Mouse (Mus musculus) hindbrain, embryonic 14.5 days (tissue): Measurements from ENCODE around the gene Epb41l1. TPM values are rescaled to one million over a fixed set of nuclear protein-coding genes. Genes with fewer than 3 reads are reported as not detected.
A peak's percentile ranks its signal among the peaks of the same experiment; 100 is the strongest.

Experiments used
- ATAC-seq: fragments of 200-750 bp; cut with Nextera tagmentation; 2 replicates; pipeline ENCODE4 v1.8.0; 2017; ENCODE audit warnings: moderate number of reproducible peaks, mild to moderate bottlenecking, moderate TSS enrichment, moderate library complexity; ENCODE audit not compliant: low FRiP score
- DNase-seq: peaks from one replicate; pipeline ENCODE4 v3.0.0-alpha.2; 2015; ENCODE audit warnings: low spot score
- H3K27ac ChIP-seq: fragments of 300-500 bp; sonication (generic); 2 replicates; pipeline ENCODE4 v1.5.1; 2014; ENCODE audit warnings: mild to moderate bottlenecking, moderate library complexity
- H3K27me3 ChIP-seq: fragments of 300-500 bp; sonication (generic); 2 replicates; pipeline ENCODE4 v1.6.1; 2014; ENCODE audit warnings: mild to moderate bottlenecking, low read length, mixed read lengths; ENCODE audit not compliant: control insufficient read depth, insufficient read depth
- H3K36me3 ChIP-seq: fragments of 300-500 bp; sonication (generic); replicated peaks from 2 replicates; pipeline ENCODE4 v1.6.1; 2014; ENCODE audit not compliant: control insufficient read depth, insufficient read depth
- H3K4me1 ChIP-seq: fragments of 300-500 bp; sonication (generic); replicated peaks from 2 replicates; pipeline ENCODE4 v1.6.1; 2014; ENCODE audit warnings: antibody characterized with exemption, low read length, mixed read lengths; ENCODE audit not compliant: control insufficient read depth, insufficient read depth
- H3K4me2 ChIP-seq: fragments of 300-500 bp; sonication (generic); replicated peaks from 2 replicates; pipeline ENCODE4 v1.6.1; 2014; ENCODE audit warnings: mild to moderate bottlenecking, moderate library complexity
- H3K4me3 ChIP-seq: fragments of 300-500 bp; sonication (generic); replicated peaks from 2 replicates; pipeline ENCODE4 v1.5.1; 2014; ENCODE audit warnings: mild to moderate bottlenecking, low read length
- H3K9ac ChIP-seq: fragments of 300-500 bp; sonication (generic); 2 replicates; pipeline ENCODE4 v1.6.1; 2014
- H3K9me3 ChIP-seq: fragments of 300-500 bp; sonication (generic); 2 replicates; pipeline ENCODE4 v1.6.1; 2016; ENCODE audit warnings: low read length; ENCODE audit not compliant: control insufficient read depth
- WGBS: fragments of 180-500 bp; shearing (Covaris S2); extraction: QIAGEN DNeasy Blood & Tissue Kit; methylation state at CpG from one replicate; pipeline ENCODE4 v1.1.7; 2014; 5-methylcytosine and 5-hydroxymethylcytosine counted together
- polyA plus RNA-seq: library from polyadenylated mRNA; unstranded; fragments of >200 nt; fragmentation: Nextera tagmentation; extraction: Ambion mirVana; gene quantifications from 2 replicates; pipeline ENCODE4 v1.2.1, GENCODE M21; 2014

Epb41l1 gene
- polyA plus RNA-seq, 1 experiment from 2014 or later, result 19.5 TPM

DNA sequence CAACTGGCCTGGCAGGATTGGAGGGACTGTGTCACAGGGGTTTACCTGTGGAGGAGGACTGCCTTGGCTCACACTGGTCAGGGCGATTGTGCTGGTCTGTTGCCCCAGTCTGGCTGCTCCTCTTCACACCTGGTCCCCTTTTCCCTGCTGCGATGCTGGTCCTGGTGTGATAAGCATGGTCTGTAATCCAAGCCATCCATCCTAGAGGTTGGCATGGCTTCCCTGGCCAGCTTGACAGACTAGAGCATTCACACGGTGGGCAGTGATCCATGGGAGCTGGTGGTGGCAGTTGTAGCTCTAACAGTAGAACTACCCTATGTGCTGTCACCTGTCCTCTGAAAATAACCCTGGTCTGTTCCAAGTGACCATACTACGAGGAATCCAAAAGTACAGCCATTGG is 43.7 kb downstream of the Epb41l1 start:
- H3K27me3 ChIP-seq, result no peaks in the 10 kb centered on the region
- WGBS, result 85% methylated on average over 4 of the region's 4 CpGs
- H3K4me1 ChIP-seq, result peaks cover 24% of the 10 kb centered on the region
- H3K4me3 ChIP-seq, result no peak overlapping the region
- H3K9ac ChIP-seq, result no peak overlapping the region
- H3K27ac ChIP-seq, result no peak overlapping the region
- peaks cover 6% of the 10 kb centered on the region; the same call in 1 of the 2 replicates for H3K36me3 ChIP-seq
- H3K9me3 ChIP-seq, result no peaks in the 10 kb centered on the region
- no peak for DNase-seq
- H3K4me2 ChIP-seq, result no peak overlapping the region
- ATAC-seq, result no peak

DNA sequence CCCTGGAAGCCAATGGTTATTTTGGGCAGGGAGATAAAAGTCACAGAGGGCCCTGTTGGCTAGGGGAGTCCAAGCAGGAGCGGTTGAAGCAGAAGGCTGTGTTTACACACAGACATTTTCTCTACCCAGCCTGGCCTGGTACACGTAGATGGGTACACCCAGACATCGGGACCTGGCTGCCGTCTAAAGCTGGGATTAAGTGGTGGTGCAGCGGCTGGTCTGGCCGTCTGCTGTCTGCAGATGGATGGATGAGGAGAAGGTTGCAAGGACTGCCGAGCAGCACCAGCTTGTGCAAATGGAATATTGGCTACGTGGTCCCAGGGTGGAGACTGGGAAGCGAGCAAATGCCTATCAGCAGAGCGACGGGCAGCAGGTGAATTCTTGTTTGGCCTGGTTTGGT is 46.8 kb downstream of the Epb41l1 start:
- Histone ChIP-seq H3K9me3 (no peaks in the 10 kb centered on the region), H3K4me1 (peaks cover 5% of the 10 kb centered on the region), H3K36me3 (peaks cover 6% of the 10 kb centered on the region; the same call in 1 of the 2 replicates), H3K9ac (no peak overlapping the region), H3K27me3 (no peaks in the 10 kb centered on the region), H3K4me3 (no peak overlapping the region), H3K4me2 (no peak overlapping the region), H3K27ac (no peak overlapping the region)
- DNase-seq (no peak), ATAC-seq (no peak)
- 88% methylated on average over 11 of the region's 11 CpGs for WGBS

DNA sequence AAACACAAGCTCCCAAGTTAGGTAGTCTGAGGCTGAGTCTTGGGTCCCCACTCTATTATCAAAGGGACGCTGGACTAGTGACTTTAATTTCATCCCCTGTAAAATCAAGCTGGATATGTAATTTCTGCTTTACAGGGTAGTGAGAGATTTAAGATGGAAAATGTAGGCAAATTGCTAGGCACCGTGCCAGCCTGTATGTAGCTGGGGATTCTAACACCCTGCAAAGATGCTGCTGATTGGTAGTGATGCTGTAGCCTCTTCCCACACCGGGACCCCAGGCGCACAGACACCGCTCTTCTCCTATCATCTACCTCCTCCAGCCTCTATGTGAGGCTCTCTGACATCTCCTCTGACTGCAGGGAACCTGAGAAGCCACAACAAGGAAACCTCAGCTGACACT is 48.2 kb downstream of the Epb41l1 start:
- 86% methylated on average over 5 of the region's 5 CpGs for WGBS
- DNase-seq, result no peak

DNA sequence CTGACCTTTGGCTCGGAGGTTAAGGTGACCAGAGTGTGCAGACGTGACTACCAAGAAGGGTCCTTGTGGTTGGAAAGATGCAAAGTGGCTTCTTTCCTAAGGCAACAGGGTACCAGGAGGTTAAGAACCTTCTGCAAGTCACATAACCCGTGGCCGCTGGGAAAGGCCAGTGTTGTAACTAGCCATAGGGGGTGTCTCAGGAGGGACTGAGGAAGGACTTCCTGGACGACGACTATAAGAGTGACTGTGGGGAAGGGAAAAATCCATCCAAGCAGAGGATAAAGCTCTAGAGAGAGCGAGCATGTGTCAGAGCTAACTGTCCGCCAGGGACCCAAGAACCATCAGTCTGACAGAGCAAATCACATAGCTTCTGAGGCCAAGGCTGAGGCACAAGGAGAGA is 48.8 kb downstream of the Epb41l1 start:
- H3K36me3 ChIP-seq, result peaks cover 6% of the 10 kb centered on the region; the same call in 1 of the 2 replicates
- H3K9ac ChIP-seq, result no peak overlapping the region
- H3K4me1 ChIP-seq, result no peaks in the 10 kb centered on the region
- ATAC-seq, result no peak
- no peak for DNase-seq
- H3K27me3 ChIP-seq, result no peaks in the 10 kb centered on the region
- 71% methylated on average over 8 of the region's 8 CpGs for WGBS
- no peak overlapping the region for H3K4me2 ChIP-seq
- no peak overlapping the region for H3K27ac ChIP-seq
- H3K9me3 ChIP-seq, result no peaks in the 10 kb centered on the region
- H3K4me3 ChIP-seq, result no peak overlapping the region

More for the DNA sequence above, 48.2 kb downstream of the Epb41l1 start:
- Histone ChIP-seq H3K36me3 (peaks cover 6% of the 10 kb centered on the region; the same call in 1 of the 2 replicates), H3K9me3 (no peaks in the 10 kb centered on the region), H3K4me3 (no peak overlapping the region), H3K4me1 (no peaks in the 10 kb centered on the region), H3K27ac (no peak overlapping the region), H3K27me3 (no peaks in the 10 kb centered on the region), H3K4me2 (no peak overlapping the region), H3K9ac (no peak overlapping the region)
- ATAC-seq, result no peak

DNA sequence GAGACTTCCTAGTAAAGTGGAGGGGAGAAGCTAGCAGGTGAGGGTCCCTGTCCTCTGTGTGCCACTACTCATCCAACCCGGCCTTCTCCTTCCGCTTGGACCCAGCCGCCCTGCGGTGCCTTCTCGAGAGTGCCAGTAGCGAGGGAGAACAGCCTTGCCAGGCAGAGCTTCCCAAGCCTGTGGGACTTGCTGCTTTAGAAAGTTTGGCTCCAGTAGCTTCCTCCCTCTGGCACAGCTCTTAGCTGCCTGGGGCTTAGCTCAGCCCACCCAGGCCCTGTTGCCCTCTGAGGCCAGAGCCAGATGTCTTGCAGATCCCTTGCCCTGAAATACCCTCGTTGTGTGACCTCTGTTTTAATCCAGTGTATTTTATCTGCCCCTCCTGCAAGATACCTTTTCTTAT is 50.2 kb downstream of the Epb41l1 start:
- Histone ChIP-seq H3K4me2 (no peak overlapping the region), H3K27ac (no peak overlapping the region), H3K4me3 (no peak overlapping the region), H3K27me3 (no peaks in the 10 kb centered on the region), H3K36me3 (peaks cover under 1% of the 10 kb centered on the region; the same call in 1 of the 2 replicates), H3K4me1 (peaks cover 8% of the 10 kb centered on the region), H3K9me3 (no peaks in the 10 kb centered on the region), H3K9ac (no peak overlapping the region)
- ATAC-seq (no peak), DNase-seq (no peak)
- WGBS, result 84% methylated on average over 7 of the region's 7 CpGs

DNA sequence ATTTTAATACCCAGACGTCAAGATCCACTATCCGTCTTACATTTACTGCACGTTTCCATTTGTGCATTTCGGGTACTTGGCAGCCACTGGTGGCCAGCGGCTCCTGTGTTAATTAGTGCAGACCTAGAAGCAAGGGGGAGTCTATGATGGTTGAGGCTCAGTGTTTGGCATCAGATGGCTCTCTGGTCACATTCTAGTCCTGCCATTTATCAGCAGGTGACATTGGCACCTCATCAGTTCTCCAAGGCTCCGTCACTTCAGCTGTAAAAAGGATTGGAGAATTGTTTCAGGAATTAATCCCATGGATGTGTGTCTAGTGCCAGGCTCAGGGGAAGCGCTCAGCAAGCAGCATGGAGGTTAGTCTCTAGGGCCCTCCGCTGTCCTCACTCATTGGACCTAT is 51.6 kb downstream of the Epb41l1 start:
- H3K27ac ChIP-seq, result no peak overlapping the region
- 86% methylated on average over 8 of the region's 8 CpGs for WGBS
- ATAC-seq, result no peak
- H3K9ac ChIP-seq, result no peak overlapping the region
- no peaks in the 10 kb centered on the region for H3K36me3 ChIP-seq
- no peak overlapping the region for H3K4me3 ChIP-seq
- no peak for DNase-seq
- no peaks in the 10 kb centered on the region for H3K9me3 ChIP-seq
- no peaks in the 10 kb centered on the region for H3K27me3 ChIP-seq
- no peak overlapping the region for H3K4me2 ChIP-seq
- H3K4me1 ChIP-seq, result peaks cover 18% of the 10 kb centered on the region

DNA sequence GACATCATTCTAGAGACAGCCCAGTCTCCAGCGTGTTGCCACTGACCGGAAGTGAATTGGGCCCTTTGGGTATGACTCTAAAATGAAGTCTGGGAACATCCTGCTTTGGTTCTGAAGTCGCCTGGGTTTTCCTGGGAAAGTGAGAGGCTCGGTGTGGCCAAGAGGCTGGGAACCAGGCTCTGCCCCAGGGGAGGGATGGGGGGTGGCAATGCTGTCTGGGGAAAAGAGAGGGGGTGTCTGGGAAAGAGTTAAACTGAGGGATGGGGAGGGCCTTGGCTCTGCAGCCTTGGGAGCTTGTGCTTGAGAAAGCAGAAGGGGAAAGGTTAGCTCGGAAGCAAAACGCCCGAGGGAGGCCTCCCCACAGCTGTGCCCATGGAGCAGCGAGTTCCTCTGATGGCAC is 53.0 kb downstream of the Epb41l1 start:
- peaks cover 18% of the 10 kb centered on the region for H3K4me1 ChIP-seq
- H3K27ac ChIP-seq, result no peak overlapping the region
- no peak overlapping the region for H3K4me2 ChIP-seq
- H3K9me3 ChIP-seq, result no peaks in the 10 kb centered on the region
- DNase-seq (no peak), ATAC-seq (no peak)
- no peaks in the 10 kb centered on the region for H3K36me3 ChIP-seq
- no peaks in the 10 kb centered on the region for H3K27me3 ChIP-seq
- no peak overlapping the region for H3K4me3 ChIP-seq
- no peak overlapping the region for H3K9ac ChIP-seq
- WGBS, result 47% methylated on average over 8 of the region's 8 CpGs

DNA sequence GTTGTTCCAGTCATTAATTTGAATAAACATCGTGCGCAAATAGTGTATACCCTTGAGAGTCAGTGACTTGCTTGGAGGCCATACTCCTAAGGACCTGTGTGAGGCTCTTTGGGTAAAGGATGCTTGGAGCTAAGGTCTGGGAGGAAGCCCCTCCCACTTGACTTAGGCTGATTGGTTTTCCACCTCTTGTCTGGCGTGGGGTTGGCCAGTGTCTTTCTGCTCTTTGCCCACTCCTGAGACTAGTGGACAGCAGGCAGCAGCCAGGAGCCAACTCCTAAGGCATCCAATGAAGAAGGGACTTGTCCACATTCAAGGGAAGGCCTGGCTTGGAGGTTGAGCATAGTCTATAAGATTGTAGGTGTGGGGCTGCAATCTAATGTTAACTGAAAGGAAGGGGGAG is 53.4 kb downstream of the Epb41l1 start:
- H3K4me3 ChIP-seq, result no peak overlapping the region
- no peaks in the 10 kb centered on the region for H3K36me3 ChIP-seq
- 47% methylated on average over 3 of the region's 3 CpGs for WGBS
- no peaks in the 10 kb centered on the region for H3K9me3 ChIP-seq
- no peak overlapping the region for H3K4me2 ChIP-seq
- H3K27me3 ChIP-seq, result no peaks in the 10 kb centered on the region
- no peak overlapping the region for H3K9ac ChIP-seq
- no peak for DNase-seq
- no peak for ATAC-seq
- no peak overlapping the region for H3K27ac ChIP-seq
- H3K4me1 ChIP-seq, result peaks cover 18% of the 10 kb centered on the region

DNA sequence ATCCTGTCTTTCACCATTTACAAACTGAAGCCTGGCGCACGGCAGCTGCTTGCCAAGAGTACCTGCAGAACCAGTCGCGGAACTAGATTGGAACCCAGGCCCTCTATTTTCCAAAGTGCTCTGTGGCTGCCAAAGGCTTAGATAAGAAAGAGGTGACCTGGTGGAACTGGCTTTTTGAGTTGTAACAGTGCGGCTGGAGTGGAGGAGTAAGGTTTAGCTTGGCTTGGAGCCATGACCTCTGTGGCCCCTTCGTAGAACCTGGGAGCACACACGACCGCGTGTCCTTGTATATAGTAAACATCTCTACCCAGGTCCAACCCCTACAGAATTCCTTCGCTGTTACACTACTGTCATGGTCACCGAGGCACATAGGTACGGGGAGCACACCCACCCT is 54.2 kb downstream of the Epb41l1 start:
- peak; percentile 31; the same call in 1 of the 2 replicates for ATAC-seq
- WGBS, result 28% methylated on average over 12 of the region's 12 CpGs

More for the DNA sequence above, 54.2 kb downstream of the Epb41l1 start:
- H3K9ac ChIP-seq, result peak overlapping the region; percentile 90
- H3K4me2 ChIP-seq, result peak overlapping the region; percentile 96
- H3K27me3 ChIP-seq, result no peaks in the 10 kb centered on the region
- H3K27ac ChIP-seq, result peak overlapping the region; percentile 55
- no peaks in the 10 kb centered on the region for H3K9me3 ChIP-seq
- no peaks in the 10 kb centered on the region for H3K36me3 ChIP-seq
- no peak for DNase-seq
- H3K4me3 ChIP-seq, result peak overlapping the region; percentile 53
- peaks cover 18% of the 10 kb centered on the region for H3K4me1 ChIP-seq
